Mouse (Mus musculus): ENCODE measurements around the gene Enthd1. TPM values are rescaled to one million over a fixed set of nuclear protein-coding genes. Genes with fewer than 3 reads are reported as not detected.

Gene Enthd1
- total and polyA plus RNA-seq, 3 experiments, result not detected

GRCm38 (mm10) chr15:80517996-80518395, 47.0 kb downstream of the Enthd1 start:
- Histone ChIP-seq H3K4me3 (replicated peaks in 1 of 3; ENCODE audit: low read depth in 2 of 3, low read length in 2 of 3, poor library complexity in 1 of 3) (no peak overlapping the region), H3K4me2 (ENCODE audit: insufficient read depth, low read depth, poor library complexity, severe bottlenecking) (no peak overlapping the region), H3K36me3 (replicated peaks in 1 of 2; ENCODE audit: control insufficient read depth in 1 of 2, insufficient read depth in 1 of 2, low read length in 1 of 2) (no peaks in the 10 kb centered on the region), H3K27ac (ENCODE audit: insufficient read depth, low read depth) (no peak overlapping the region), H3K79me2 (replicated peaks; ENCODE audit: control insufficient read depth, extremely low read depth, insufficient read depth, poor library complexity, severe bottlenecking) (no peaks in the 10 kb centered on the region), H3K27me3 (replicated peaks) (no peaks in the 10 kb centered on the region), H3K9ac (ENCODE audit: insufficient read depth, low read depth) (no peak overlapping the region), H3K9me3 (replicated peaks; ENCODE audit: low read length) (no peaks in the 10 kb centered on the region), H3K4me1 (ENCODE audit: control insufficient read depth in 1 of 2, insufficient read depth in 2 of 2) (peaks cover 0 to 24% of the 10 kb centered on the region in 2 experiments; a peak in 2 of 4 replicates)
- DNase-seq (ENCODE audit: extremely low read depth), result no peak
- no peak for TF ChIP-seq USF2 (conservative IDR thresholded peaks at IDR 0.05; ENCODE audit: low read depth, low read length)
- no peak for TF ChIP-seq ZKSCAN1 (IDR thresholded peaks at IDR 0.05; ENCODE audit: borderline replicate concordance, low read depth, low read length)
- TF ChIP-seq USF1 (IDR thresholded peaks at IDR 0.05; ENCODE audit: low read depth, low read length), result no peak
- TF ChIP-seq POLR2A (IDR thresholded peaks at IDR 0.05; ENCODE audit: low read depth, low read length), result no peak
- TF ChIP-seq HCFC1 (IDR thresholded peaks at IDR 0.05; ENCODE audit: low read depth, low read length), result no peak
- no peak for TF ChIP-seq CHD2 (IDR thresholded peaks at IDR 0.05; ENCODE audit: low read length)
- TF ChIP-seq JUN (IDR thresholded peaks at IDR 0.05; ENCODE audit: insufficient read depth, low read depth, low read length), result no peak
- no peak for TF ChIP-seq POLR2AphosphoS2 (IDR thresholded peaks at IDR 0.05; ENCODE audit: low read depth, low read length)
- no peak for TF ChIP-seq ETS1 (conservative IDR thresholded peaks at IDR 0.05; ENCODE audit: low read depth, low read length)
- TF ChIP-seq SMC3 (IDR thresholded peaks at IDR 0.05; ENCODE audit: low read depth, low read length), result no peak
- no peak for TF ChIP-seq BHLHE40 (IDR thresholded peaks at IDR 0.05; ENCODE audit: low read depth, low read length)
- TF ChIP-seq RCOR1 (conservative IDR thresholded peaks at IDR 0.05; ENCODE audit: low read depth, low read length), result no peak
- TF ChIP-seq MAZ (IDR thresholded peaks at IDR 0.05; ENCODE audit: low read depth, low read length), result no peak
- TF ChIP-seq RAD21 (IDR thresholded peaks at IDR 0.05; ENCODE audit: low read depth, low read length), result no peak
- no peak for TF ChIP-seq CTCF (conservative IDR thresholded peaks at IDR 0.05 in 1 of 2, IDR thresholded peaks at IDR 0.05 in 1 of 2; ENCODE audit: low read depth in 2 of 2, low read length in 2 of 2)
- dilution Hi-C loops (cut with MboI; ENCODE audit: extremely low pct_ligation_motif_present, extremely low pct_unique_long_range_greater_than_20kb, low sequenced_read_pairs) (no loop called here), in situ Hi-C loops (cut with MboI; ENCODE audit: low pct_ligation_motif_present, low pct_unique_long_range_greater_than_20kb, low sequenced_read_pairs) (no loop called here)

- no peak for TF ChIP-seq MXI1 (IDR thresholded peaks at IDR 0.05; ENCODE audit: low read depth, low read length)
- TF ChIP-seq ZNF384 (IDR thresholded peaks at IDR 0.05; ENCODE audit: low read depth, low read length), result no peak
- no peak for TF ChIP-seq ZMIZ1 (IDR thresholded peaks at IDR 0.05; ENCODE audit: low read depth, low read length)
- TF ChIP-seq KAT2A (IDR thresholded peaks at IDR 0.05; ENCODE audit: insufficient replicate concordance, low read length), result no peak
- TF ChIP-seq SMC3 (IDR thresholded peaks at IDR 0.05; ENCODE audit: low read depth, low read length), result no peak
- TF ChIP-seq GABPA (IDR thresholded peaks at IDR 0.05; ENCODE audit: insufficient replicate concordance, low read depth, low read length), result no peak
- TF ChIP-seq USF2 (conservative IDR thresholded peaks at IDR 0.05; ENCODE audit: low read depth, low read length), result no peak
- no peak for TF ChIP-seq HCFC1 (IDR thresholded peaks at IDR 0.05; ENCODE audit: low read depth, low read length)
- H3K27ac ChIP-seq (ENCODE audit: insufficient read depth, low read depth), result no peak overlapping the region
- H3K36me3 ChIP-seq (replicated peaks in 1 of 2; ENCODE audit: control insufficient read depth in 1 of 2, insufficient read depth in 1 of 2, low read length in 1 of 2), result no peaks in the 10 kb centered on the region
- H3K9me3 ChIP-seq (replicated peaks; ENCODE audit: low read length), result no peaks in the 10 kb centered on the region
- peaks cover 0 to 23% of the 10 kb centered on the region in 2 experiments; a peak in 2 of 4 replicates for H3K4me1 ChIP-seq (ENCODE audit: control insufficient read depth in 1 of 2, insufficient read depth in 2 of 2)
- dilution Hi-C loops (cut with MboI; ENCODE audit: extremely low pct_ligation_motif_present, extremely low pct_unique_long_range_greater_than_20kb, low sequenced_read_pairs), result no loop called here
- no peak for DNase-seq (ENCODE audit: extremely low read depth)
- in situ Hi-C loops (cut with MboI; ENCODE audit: low pct_ligation_motif_present, low pct_unique_long_range_greater_than_20kb, low sequenced_read_pairs), result no loop called here
- H3K4me2 ChIP-seq (ENCODE audit: insufficient read depth, low read depth, poor library complexity, severe bottlenecking), result no peak overlapping the region
- no peaks in the 10 kb centered on the region for H3K79me2 ChIP-seq (replicated peaks; ENCODE audit: control insufficient read depth, extremely low read depth, insufficient read depth, poor library complexity, severe bottlenecking)
- no peak overlapping the region for H3K9ac ChIP-seq (ENCODE audit: insufficient read depth, low read depth)
- no peaks in the 10 kb centered on the region for H3K27me3 ChIP-seq (replicated peaks)
- H3K4me3 ChIP-seq (replicated peaks in 1 of 3; ENCODE audit: low read depth in 2 of 3, low read length in 2 of 3, poor library complexity in 1 of 3), result no peak overlapping the region
Measured at GRCm38 (mm10) chr15:80516525-80516924, 48.4 kb downstream of the Enthd1 start.

Data from CH12.LX (cell line).